In genomic region chrX:161428012-161428411, GRCm38 (mm10) we compare ENCODE assay signal across 25 mouse cellular contexts.
DNase-seq lines count a peak whose midpoint lies in the region; ATAC-seq and TF ChIP-seq lines count a peak whose summit lies in the region.
"Had no signal": no experiment of that assay in that cellular context is flagged by ENCODE, and none has a peak within 500 bp of the region (broad histone marks: within the 10 kb centered on the region; RNA-seq: fewer than 3 reads in every experiment).

No protein-coding gene starts in this region.

- H3K27me3 ChIP-seq in CH12.LX (replicated peaks), result no peaks in the 10 kb centered on the region
- H3K27me3 ChIP-seq: forebrain, embryonic 15.5 days; hindbrain, embryonic 15.5 days had no signal

- H3K9ac ChIP-seq in CH12.LX (ENCODE audit: insufficient read depth, low read depth), result no peak overlapping the region
- H3K9ac ChIP-seq: embryonic facial prominence, embryonic 12.5 days; forebrain, embryonic 15.5 days; hindbrain, embryonic 12.5 days; hindbrain, embryonic 15.5 days had no signal

- no peak for TF ChIP-seq EP300 in CH12.LX (IDR thresholded peaks at IDR 0.05; ENCODE audit: low read length)

- TF ChIP-seq RAD21 in CH12.LX (IDR thresholded peaks at IDR 0.05; ENCODE audit: low read depth, low read length), result no peak

- ATAC-seq in frontal cortex, adult (ENCODE audit: low TSS enrichment), result peak; percentile 52
- ATAC-seq: activated CD4-positive, CD25-positive, alpha-beta regulatory T cell, adult 4 months; forebrain, embryonic 15.5 days; intestine, postnatal 0 days had no signal

- dilution Hi-C loops in CH12.LX (cut with MboI; ENCODE audit: extremely low pct_ligation_motif_present, extremely low pct_unique_long_range_greater_than_20kb, low sequenced_read_pairs), result no loop called here

- in situ Hi-C loops in CH12.LX (cut with MboI; ENCODE audit: low pct_ligation_motif_present, low pct_unique_long_range_greater_than_20kb, low sequenced_read_pairs), result no loop called here

- TF ChIP-seq CTCF in CH12.LX (conservative IDR thresholded peaks at IDR 0.05 in 1 of 2, IDR thresholded peaks at IDR 0.05 in 1 of 2; ENCODE audit: low read depth in 2 of 2, low read length in 2 of 2), result no peak

- H3K4me3 ChIP-seq in CH12.LX (replicated peaks in 1 of 3; ENCODE audit: low read depth in 2 of 3, low read length in 2 of 3, poor library complexity in 1 of 3), result no peak overlapping the region
- H3K4me3 ChIP-seq: embryonic facial prominence, embryonic 12.5 days; erythroblast, embryonic 14.5 days; forebrain, embryonic 10.5 days; forebrain, embryonic 15.5 days; gastrocnemius, adult 2 months; hindbrain, embryonic 12.5 days; hindbrain, embryonic 15.5 days had no signal

- no peaks in the 10 kb centered on the region for H3K9me3 ChIP-seq in CH12.LX (replicated peaks; ENCODE audit: low read length)
- H3K9me3 ChIP-seq: embryonic facial prominence, embryonic 12.5 days; forebrain, embryonic 10.5 days; forebrain, embryonic 15.5 days; G1E; hindbrain, embryonic 12.5 days; hindbrain, embryonic 15.5 days had no signal

- H3K36me3 ChIP-seq in CH12.LX (replicated peaks in 1 of 2; ENCODE audit: control insufficient read depth in 1 of 2, insufficient read depth in 1 of 2, low read length in 1 of 2), result no peaks in the 10 kb centered on the region
- H3K36me3 ChIP-seq: embryonic facial prominence, embryonic 12.5 days; forebrain, embryonic 10.5 days; forebrain, embryonic 15.5 days; G1E; hindbrain, embryonic 12.5 days; hindbrain, embryonic 15.5 days had no signal

- H3K27ac ChIP-seq in CH12.LX (ENCODE audit: insufficient read depth, low read depth), result no peak overlapping the region
- H3K27ac ChIP-seq: embryonic facial prominence, embryonic 12.5 days; forebrain, embryonic 10.5 days; forebrain, embryonic 15.5 days; gastrocnemius, adult 2 months; hindbrain, embryonic 12.5 days; hindbrain, embryonic 15.5 days had no signal

- peaks cover 0 to 6% of the 10 kb centered on the region in 2 experiments; a peak in 1 of 4 replicates for H3K4me1 ChIP-seq in CH12.LX (ENCODE audit: control insufficient read depth in 1 of 2, insufficient read depth in 2 of 2)
- H3K4me1 ChIP-seq: embryonic facial prominence, embryonic 12.5 days; forebrain, embryonic 10.5 days; forebrain, embryonic 15.5 days; hindbrain, embryonic 12.5 days; hindbrain, embryonic 15.5 days had no signal

- DNase-seq in frontal cortex, postnatal 25 days (ENCODE audit: low spot score in 2 of 2), result no peak
- peak; percentile 20 for DNase-seq in CH12.LX (ENCODE audit: extremely low read depth)
- DNase-seq in Muller cell, postnatal 12 days (ENCODE audit: inconsistent ontology term), result peak; percentile 52
- no peak for DNase-seq in layer of hippocampus, adult 18-20 months (ENCODE audit: low spot score in 2 of 2)
- no peak for DNase-seq in cerebellum, adult 9-10 months
- DNase-seq: adrenal gland, adult 8-10 months; adrenal gland, postnatal 36 days; cerebellum, adult 11-12 months; cerebellum, adult 8-10 months; cerebellum, postnatal 14 days; gastrocnemius, adult 2 months; gastrocnemius, postnatal 14 days; heart, adult 11 months; kidney, adult 2 months had no signal

- H3K4me2 ChIP-seq in CH12.LX (ENCODE audit: insufficient read depth, low read depth, poor library complexity, severe bottlenecking), result no peak overlapping the region
- H3K4me2 ChIP-seq: embryonic facial prominence, embryonic 12.5 days; forebrain, embryonic 15.5 days; heart, embryonic 11.5 days; hindbrain, embryonic 12.5 days; hindbrain, embryonic 15.5 days had no signal

- TF ChIP-seq POLR2A in CH12.LX (IDR thresholded peaks at IDR 0.05; ENCODE audit: low read depth, low read length), result no peak

- H3K79me2 ChIP-seq in CH12.LX (replicated peaks; ENCODE audit: control insufficient read depth, extremely low read depth, insufficient read depth, poor library complexity, severe bottlenecking), result no peaks in the 10 kb centered on the region

TF ChIP-seq in CH12.LX, 34 proteins besides CTCF, POLR2A, EP300 and RAD21:
- no peak for TF ChIP-seq MXI1 (IDR thresholded peaks at IDR 0.05; ENCODE audit: low read depth, low read length)
- no peak for TF ChIP-seq HCFC1 (IDR thresholded peaks at IDR 0.05; ENCODE audit: low read depth, low read length)
- no peak for TF ChIP-seq TBP (conservative IDR thresholded peaks at IDR 0.05; ENCODE audit: low read depth, low read length)
- no peak for TF ChIP-seq JUN (IDR thresholded peaks at IDR 0.05; ENCODE audit: insufficient read depth, low read depth, low read length)

Comparison
In these comparisons a context has a peak if more than half of its experiments do, and no peak if none do; other contexts are left out.
1. DNase-seq: peak in CH12.LX (single experiment) and Muller cell, postnatal 12 days (single experiment); none in frontal cortex, postnatal 25 days (0 of 2), layer of hippocampus, adult 18-20 months (0 of 2) and cerebellum, adult 9-10 months (single experiment).